Mouse (Mus musculus): Measurements from ENCODE around the gene Kcnk10. TPM values are rescaled to one million over a fixed set of nuclear protein-coding genes. Genes with fewer than 3 reads are reported as not detected.

Gene Kcnk10
- total and polyA plus RNA-seq, 3 experiments = 0.16 TPM; not detected in 2

GRCm38 (mm10) chr12:98391347-98391746 is 186.8 kb downstream of the Kcnk10 start:
- no peaks in the 10 kb centered on the region for H3K4me1 ChIP-seq (ENCODE audit: insufficient read depth, low read depth, low read length)
- H3K27me3 ChIP-seq (ENCODE audit: insufficient read depth, low read length) = no peaks in the 10 kb centered on the region
- TF ChIP-seq TAL1 (conservative IDR thresholded peaks at IDR 0.05; ENCODE audit: low read depth, low read length) = no peak
- TF ChIP-seq POLR2AphosphoS5 (IDR thresholded peaks at IDR 0.05; ENCODE audit: insufficient replicate concordance, low read depth, low read length) = no peak
- TF ChIP-seq CTCF (IDR thresholded peaks at IDR 0.05; ENCODE audit: low read depth, low read length) = no peak
- TF ChIP-seq GATA1 (IDR thresholded peaks at IDR 0.05; ENCODE audit: borderline replicate concordance, low read length) = no peak
- TF ChIP-seq GATA2 (IDR thresholded peaks at IDR 0.05; ENCODE audit: borderline replicate concordance, low read depth, low read length) = no peak
- peaks cover 4% of the 10 kb centered on the region for H3K9me3 ChIP-seq (replicated peaks)
- H3K4me3 ChIP-seq (ENCODE audit: low read depth, low read length) = no peak overlapping the region
- no peaks in the 10 kb centered on the region for H3K36me3 ChIP-seq (replicated peaks)
- no peak for ATAC-seq (ENCODE audit: extremely low read depth, insufficient number of reproducible peaks, low FRiP score, poor library complexity, severe bottlenecking)
- no peak for DNase-seq (ENCODE audit: low spot score)

GRCm38 (mm10) chr12:98389618-98390017 is 188.5 kb downstream of the Kcnk10 start:
- TF ChIP-seq GATA1 (IDR thresholded peaks at IDR 0.05; ENCODE audit: borderline replicate concordance, low read length) = no peak
- TF ChIP-seq CTCF (IDR thresholded peaks at IDR 0.05; ENCODE audit: low read depth, low read length) = no peak
- no peak for TF ChIP-seq TAL1 (conservative IDR thresholded peaks at IDR 0.05; ENCODE audit: low read depth, low read length)
- no peak for TF ChIP-seq POLR2AphosphoS5 (IDR thresholded peaks at IDR 0.05; ENCODE audit: insufficient replicate concordance, low read depth, low read length)
- no peak for TF ChIP-seq GATA2 (IDR thresholded peaks at IDR 0.05; ENCODE audit: borderline replicate concordance, low read depth, low read length)
- Histone ChIP-seq H3K4me3 (ENCODE audit: low read depth, low read length) (no peak overlapping the region), H3K4me1 (ENCODE audit: insufficient read depth, low read depth, low read length) (no peaks in the 10 kb centered on the region), H3K36me3 (replicated peaks) (no peaks in the 10 kb centered on the region), H3K27me3 (ENCODE audit: insufficient read depth, low read length) (no peaks in the 10 kb centered on the region), H3K9me3 (replicated peaks) (peaks cover 6% of the 10 kb centered on the region)
- ATAC-seq (ENCODE audit: extremely low read depth, insufficient number of reproducible peaks, low FRiP score, poor library complexity, severe bottlenecking) (no peak), DNase-seq (ENCODE audit: low spot score) (no peak)

Other genes with a start within 250 kb of the Kcnk10 start
- 27.5 and 39.5 TPM in 2 replicates for gene Spata7, start 49.8 kb upstream of the Kcnk10 start, total RNA-seq (2014; fragmentation: Nextera tagmentation)
- gene Spata7, start 49.8 kb upstream of the Kcnk10 start, total RNA-seq (2017) = 18.2 and 21.0 TPM in 2 replicates
- gene Spata7, start 49.8 kb upstream of the Kcnk10 start, polyA plus RNA-seq (2012) = 8.2 and 8.3 TPM in 2 replicates
- 35.4 and 36.5 TPM in 2 replicates for gene Ptpn21, start 159.1 kb upstream of the Kcnk10 start, total RNA-seq (2014; fragmentation: Nextera tagmentation)
- gene Ptpn21, start 159.1 kb upstream of the Kcnk10 start, total RNA-seq (2017) = 7.2 and 7.7 TPM in 2 replicates
- gene Ptpn21, start 159.1 kb upstream of the Kcnk10 start, polyA plus RNA-seq (2012) = 6.7 and 9.0 TPM in 2 replicates
- 667 and 789 TPM in 2 replicates for gene Zc3h14, start 168.7 kb upstream of the Kcnk10 start, total RNA-seq (2014; fragmentation: Nextera tagmentation)
- 226 and 228 TPM in 2 replicates for gene Zc3h14, start 168.7 kb upstream of the Kcnk10 start, total RNA-seq (2017)
- gene Zc3h14, start 168.7 kb upstream of the Kcnk10 start, polyA plus RNA-seq (2012) = 16.1 and 19.5 TPM in 2 replicates

All from G1E (cell line).